Mouse (Mus musculus): Measurements from ENCODE around the gene Ghdc.

Gene Ghdc

DNA sequence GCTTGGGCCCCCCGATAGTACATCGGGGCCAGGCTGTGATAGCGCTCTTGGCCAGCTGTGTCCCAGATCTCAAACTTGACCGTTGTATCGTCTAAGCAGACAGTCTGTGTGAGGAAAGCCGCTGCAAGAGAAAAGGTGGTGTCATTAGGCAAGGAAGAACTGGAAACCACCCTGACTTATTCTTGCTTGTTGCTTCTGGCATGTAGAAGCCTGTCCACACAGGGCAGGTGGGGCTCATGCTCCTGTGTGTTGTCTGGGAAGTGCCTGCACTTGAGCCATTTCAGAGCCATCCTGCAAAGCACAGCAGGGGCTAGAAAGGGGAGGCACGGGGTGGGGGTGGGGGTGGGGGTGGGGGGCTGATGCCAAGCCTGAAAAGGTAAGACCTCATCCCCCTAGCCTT lies 52.3 kb downstream of the Ghdc start:
- DNase-seq (ENCODE audit: low spot score) = no peak

DNA sequence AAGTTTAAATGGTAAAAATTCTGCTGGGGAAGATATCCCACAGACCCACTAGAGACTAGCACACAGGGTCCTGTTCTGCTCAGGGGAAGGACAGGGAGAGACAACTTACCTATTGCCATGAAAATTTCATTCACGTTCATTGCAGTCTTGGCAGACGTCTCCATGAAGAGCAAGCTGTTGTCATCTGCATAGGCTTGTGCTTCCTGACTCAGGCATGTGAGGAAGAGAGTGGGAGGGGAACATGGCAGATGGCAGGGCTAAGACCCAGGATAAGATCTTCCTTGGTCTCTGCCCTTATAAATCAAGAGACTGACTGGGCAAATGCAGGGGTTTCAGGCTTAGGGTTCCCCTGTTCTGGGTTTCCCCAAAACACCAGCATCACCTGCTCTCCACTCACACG lies 54.1 kb downstream of the Ghdc start:
- no peak for DNase-seq (ENCODE audit: low spot score)

All from adipocyte (in vitro differentiated cells).